Mouse (Mus musculus): Measurements from ENCODE around the gene Rtl9. TPM values are rescaled to one million over a fixed set of nuclear protein-coding genes. Genes with fewer than 3 reads are reported as not detected.

Rtl9 gene
- total RNA-seq, 2 experiments from 2014 or later: 0.70 to 0.71 TPM

Other genes with a start within 250 kb of the Rtl9 start
- gene Ammecr1, start 132.9 kb upstream of the Rtl9 start, total RNA-seq (2021): 1 to 10 TPM; 1.6 to 1.9 TPM

Data from layer of hippocampus, postnatal 36 days (tissue).